Mouse (Mus musculus) heart, embryonic 16.5 days (tissue): ENCODE results near the gene Snrpg. TPM values are rescaled to one million over a fixed set of nuclear protein-coding genes. Genes with fewer than 3 reads are reported as not detected.

Experiments
- ATAC-seq: fragments of 200-750 bp; cut with Nextera tagmentation; replicated peaks from 2 replicates; pipeline ENCODE4 v1.8.0; 2017; ENCODE audit warnings: moderate number of reproducible peaks; ENCODE audit not compliant: insufficient read depth, low FRiP score; ENCODE audit errors: extremely low read depth
- H3K27ac ChIP-seq: fragments of 300-500 bp; sonication (generic); 2 replicates; pipeline ENCODE4 v1.5.1; 2014; ENCODE audit warnings: mild to moderate bottlenecking, low read length, control low read depth, moderate library complexity
- H3K27me3 ChIP-seq: fragments of 300-500 bp; sonication (generic); 2 replicates; pipeline ENCODE4 v1.6.1; 2014; ENCODE audit warnings: low read length, mixed read lengths; ENCODE audit not compliant: control insufficient read depth, insufficient read depth
- H3K36me3 ChIP-seq: fragments of 300-500 bp; sonication (generic); 2 replicates; pipeline ENCODE4 v1.6.1; 2014; ENCODE audit not compliant: control insufficient read depth, insufficient read depth
- H3K4me1 ChIP-seq: fragments of 300-500 bp; sonication (generic); 2 replicates; pipeline ENCODE4 v1.6.1; 2014; ENCODE audit warnings: low read length, mixed read lengths; ENCODE audit not compliant: control insufficient read depth, insufficient read depth
- H3K4me2 ChIP-seq: fragments of 300-500 bp; sonication (generic); 2 replicates; pipeline ENCODE4 v1.6.1; 2014; ENCODE audit warnings: low read depth, mild to moderate bottlenecking, control low read depth, low read length
- H3K4me3 ChIP-seq: fragments of 300-500 bp; sonication (generic); 2 replicates; pipeline ENCODE4 v1.5.1; 2014; ENCODE audit warnings: mild to moderate bottlenecking, control low read depth, low read length
- H3K9ac ChIP-seq: fragments of 300-500 bp; sonication (generic); 2 replicates; pipeline ENCODE4 v1.6.1; 2014; ENCODE audit warnings: low read length, control low read depth
- H3K9me3 ChIP-seq: fragments of 300-500 bp; sonication (generic); replicated peaks from 2 replicates; pipeline ENCODE4 v1.6.1; 2016; ENCODE audit warnings: low read length; ENCODE audit not compliant: control insufficient read depth
- WGBS: fragments of 180-500 bp; shearing (Covaris S2); extraction: QIAGEN DNeasy Blood & Tissue Kit; methylation state at CpG from one replicate; pipeline ENCODE4 v1.1.7; 2014; 5-methylcytosine and 5-hydroxymethylcytosine counted together
- polyA plus RNA-seq: library from polyadenylated mRNA; unstranded; fragments of >200 nt; fragmentation: Nextera tagmentation; extraction: Ambion mirVana; gene quantifications from 2 replicates; pipeline ENCODE4 v1.2.1, GENCODE M21; 2015

Snrpg gene
- polyA plus RNA-seq, 1 experiment from 2014 or later: 246 TPM

DNA sequence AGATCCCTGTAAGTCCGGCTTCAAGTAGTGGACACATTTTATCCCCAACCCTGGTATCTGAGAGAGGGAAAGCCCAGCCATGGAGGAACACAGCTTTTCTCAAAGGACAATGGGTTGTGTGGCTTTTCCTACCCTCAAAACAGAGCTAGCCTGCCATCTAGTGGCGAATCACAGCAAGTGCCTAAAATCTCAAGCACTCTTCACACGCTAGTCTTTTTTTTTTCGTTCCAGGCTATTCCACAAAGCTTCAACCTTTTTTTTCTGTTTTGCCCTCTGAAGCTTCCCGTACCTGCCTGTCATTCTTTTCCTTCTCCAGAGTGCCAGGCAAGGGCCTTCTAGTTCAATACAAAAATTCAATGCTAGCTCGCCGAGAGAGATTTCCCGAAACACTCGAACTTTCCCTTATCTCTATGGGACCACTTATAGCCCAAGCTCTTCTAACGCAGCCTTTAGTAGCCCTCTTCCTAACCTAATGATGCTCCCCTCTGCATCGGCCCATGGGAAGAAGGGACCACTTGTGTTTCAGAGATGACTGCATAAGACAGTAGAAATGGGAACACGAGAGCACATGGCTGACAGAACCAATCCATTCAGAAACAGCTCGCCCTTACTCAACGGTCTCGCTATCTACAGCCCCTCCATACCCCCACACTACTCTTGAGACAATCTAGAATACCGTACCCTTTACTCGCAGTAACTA lies 6.5 kb upstream of the Snrpg start:
- peaks cover 4% of the 10 kb centered on the region; the same call in 1 of the 2 replicates for H3K36me3 ChIP-seq
- H3K27ac ChIP-seq: no peak overlapping the region
- H3K9ac ChIP-seq: peak overlapping the region; percentile 73
- peak overlapping the region; percentile 85 for H3K4me3 ChIP-seq
- 0 out of 2 replicates have a peak, but pooled peaks have one; percentile 12 for ATAC-seq
- H3K27me3 ChIP-seq: no peaks in the 10 kb centered on the region
- H3K4me2 ChIP-seq: peak overlapping the region; percentile 100
- H3K4me1 ChIP-seq: peaks cover 12% of the 10 kb centered on the region
- under 1% methylated on average over 17 of the region's 17 CpGs for WGBS
- no peaks in the 10 kb centered on the region for H3K9me3 ChIP-seq

DNA sequence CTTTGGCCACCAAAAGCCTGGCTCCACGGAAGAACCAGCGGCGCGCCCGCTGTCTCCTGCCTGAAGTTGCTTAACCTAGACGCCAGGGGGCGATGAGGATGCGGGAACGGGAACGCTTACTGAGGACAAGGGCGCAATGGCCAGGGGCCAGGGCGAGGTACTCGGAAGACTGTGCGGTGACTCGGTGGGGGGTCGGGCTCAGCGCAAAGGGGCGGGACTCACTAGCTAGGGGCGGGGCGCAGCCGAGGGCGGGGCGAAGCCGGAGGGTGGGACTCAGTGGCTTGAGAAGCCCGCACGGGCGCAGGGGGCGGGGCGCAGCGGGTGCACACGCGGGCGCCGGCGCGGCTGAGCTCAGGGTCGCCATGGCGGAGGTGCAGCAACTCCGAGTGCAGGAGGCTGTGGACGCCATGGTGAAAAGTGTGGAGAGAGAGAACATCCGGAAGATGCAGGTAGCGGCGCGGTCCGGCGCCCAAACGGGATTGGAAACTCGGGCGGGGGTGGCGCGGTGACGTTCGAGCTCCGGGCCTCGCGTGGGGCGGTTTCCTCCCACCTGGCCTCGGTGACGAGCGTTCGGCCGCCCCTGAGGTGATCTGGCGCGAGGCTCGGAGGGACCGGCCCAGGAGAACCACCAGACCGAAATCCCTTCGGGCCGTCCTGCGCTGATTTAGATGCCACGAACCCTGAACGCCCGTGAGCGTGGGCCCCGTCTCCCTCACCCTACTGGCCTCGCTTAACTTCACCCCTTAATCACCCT lies 5.6 kb upstream of the Snrpg start, which contains the start of gene Fam136a:
Fam136a (plus strand) TSS at position 276 of the 754 bp plus-strand sequence.
- Histone ChIP-seq H3K4me3 (peak within 1 kb of the TSS; percentile 85), H3K36me3 (peaks cover 4% of the 10 kb centered on the region; the same call in 1 of the 2 replicates)

DNA sequence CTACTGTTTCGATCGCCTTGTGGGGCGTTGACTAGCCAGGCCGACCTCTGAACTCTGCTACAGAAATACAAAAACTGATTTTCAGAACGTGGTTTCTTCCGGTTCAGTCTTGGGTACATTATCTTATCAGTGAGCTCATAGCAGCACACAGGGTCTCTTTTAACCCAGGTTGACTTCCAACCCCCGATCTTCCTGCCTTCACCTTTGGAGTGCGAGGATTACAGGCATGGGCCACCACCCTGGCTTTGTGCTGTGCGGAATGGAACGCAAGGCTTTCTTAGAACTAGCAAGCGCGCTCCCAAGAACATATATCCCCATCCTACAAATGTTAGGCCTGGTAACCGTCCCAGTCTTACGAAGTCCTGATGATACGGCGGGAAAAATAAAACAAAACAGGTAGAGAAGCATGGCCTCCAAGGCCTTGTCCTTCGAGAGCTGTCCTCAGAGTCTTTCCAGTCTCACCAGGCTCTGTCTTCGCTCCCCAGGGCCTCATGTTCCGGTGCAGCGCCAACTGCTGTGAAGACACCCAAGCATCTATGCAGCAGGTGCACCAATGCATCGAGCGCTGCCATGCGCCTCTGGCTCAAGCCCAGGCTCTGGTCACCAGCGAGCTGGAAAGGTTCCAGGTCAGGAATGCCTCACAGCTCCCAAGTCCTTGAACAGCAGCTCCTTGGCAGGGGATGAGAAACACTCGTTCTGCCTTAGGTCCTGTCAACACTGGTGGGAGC lies 4.8 kb upstream of the Snrpg start:
- peaks cover 4% of the 10 kb centered on the region; the same call in 1 of the 2 replicates for H3K36me3 ChIP-seq
- H3K4me2 ChIP-seq: peak overlapping the region; percentile 100
- no peak for ATAC-seq
- H3K4me3 ChIP-seq: peak overlapping the region; percentile 85
- no peaks in the 10 kb centered on the region for H3K27me3 ChIP-seq
- H3K9ac ChIP-seq: peak overlapping the region; percentile 92
- peak overlapping the region; percentile 85 for H3K27ac ChIP-seq
- H3K9me3 ChIP-seq: no peaks in the 10 kb centered on the region
- H3K4me1 ChIP-seq: peaks cover 18% of the 10 kb centered on the region
- 33% methylated on average over 25 of the region's 25 CpGs for WGBS

More for the DNA sequence above, 5.6 kb upstream of the Snrpg start, which contains the start of gene Fam136a:
- peak; percentile 94 for ATAC-seq
- Histone ChIP-seq H3K27me3 (no peaks in the 10 kb centered on the region), H3K27ac (peak within 1 kb of the TSS; percentile 85), H3K4me1 (peaks cover 13% of the 10 kb centered on the region), H3K9me3 (no peaks in the 10 kb centered on the region), H3K9ac (peak within 1 kb of the TSS; percentile 92), H3K4me2 (peak within 1 kb of the TSS; percentile 100)
- WGBS: under 1% methylated on average over 76 of the region's 76 CpGs

DNA sequence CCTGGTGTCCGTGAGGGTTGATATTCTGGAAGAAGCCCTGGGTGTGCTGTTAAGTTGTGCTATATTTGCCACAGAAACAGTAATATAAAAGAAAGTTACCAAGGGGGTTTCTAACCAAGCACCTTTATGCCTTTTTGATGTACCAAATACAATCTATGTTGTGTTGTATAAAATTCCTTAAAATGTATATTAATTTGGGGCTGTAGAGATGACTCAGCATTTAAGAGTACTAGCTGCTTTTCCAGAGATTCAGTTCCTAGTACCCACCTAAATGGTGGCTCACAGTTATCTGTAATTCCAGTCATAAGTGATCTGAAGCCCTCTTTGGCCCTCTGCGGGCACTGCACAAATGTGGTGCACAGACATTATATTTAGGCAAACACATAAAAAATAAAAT lies 4.3 kb upstream of the Snrpg start:
- Histone ChIP-seq H3K4me2 (peak overlapping the region; percentile 100), H3K27ac (peak overlapping the region; percentile 85; the same call in 1 of the 2 replicates)

DNA sequence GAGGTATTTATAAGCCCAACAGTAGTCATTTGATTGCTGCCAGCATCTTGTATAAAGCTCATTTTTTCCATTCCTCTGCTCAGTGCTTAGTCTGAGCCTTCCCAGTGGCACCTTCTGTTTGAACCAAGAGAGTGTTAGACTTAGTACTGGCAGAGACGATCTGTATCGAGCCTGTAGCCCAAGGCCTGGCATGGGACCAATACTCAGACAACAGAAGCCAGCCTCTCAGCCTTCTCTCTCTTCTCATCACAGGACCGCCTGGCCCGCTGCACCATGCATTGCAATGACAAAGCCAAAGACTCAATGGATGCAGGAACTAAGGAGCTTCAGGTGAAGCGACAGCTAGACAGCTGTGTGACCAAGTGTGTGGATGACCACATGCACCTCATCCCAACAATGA lies 2.6 kb upstream of the Snrpg start:
- Histone ChIP-seq H3K27me3 (no peaks in the 10 kb centered on the region), H3K9ac (no peak overlapping the region), H3K4me2 (no peak overlapping the region), H3K36me3 (peaks cover 4% of the 10 kb centered on the region; the same call in 1 of the 2 replicates), H3K4me1 (peaks cover 25% of the 10 kb centered on the region), H3K9me3 (no peaks in the 10 kb centered on the region), H3K27ac (no peak overlapping the region), H3K4me3 (no peak overlapping the region)
- WGBS: 93% methylated on average over 5 of the region's 5 CpGs
- no peak for ATAC-seq

More for the DNA sequence above, 4.3 kb upstream of the Snrpg start:
- Histone ChIP-seq H3K27me3 (no peaks in the 10 kb centered on the region), H3K9ac (no peak overlapping the region), H3K36me3 (peaks cover 4% of the 10 kb centered on the region; the same call in 1 of the 2 replicates), H3K4me1 (peaks cover 18% of the 10 kb centered on the region), H3K4me3 (peak overlapping the region; percentile 85), H3K9me3 (no peaks in the 10 kb centered on the region)
- ATAC-seq: no peak
- 51% methylated on average over 2 of the region's 2 CpGs for WGBS

DNA sequence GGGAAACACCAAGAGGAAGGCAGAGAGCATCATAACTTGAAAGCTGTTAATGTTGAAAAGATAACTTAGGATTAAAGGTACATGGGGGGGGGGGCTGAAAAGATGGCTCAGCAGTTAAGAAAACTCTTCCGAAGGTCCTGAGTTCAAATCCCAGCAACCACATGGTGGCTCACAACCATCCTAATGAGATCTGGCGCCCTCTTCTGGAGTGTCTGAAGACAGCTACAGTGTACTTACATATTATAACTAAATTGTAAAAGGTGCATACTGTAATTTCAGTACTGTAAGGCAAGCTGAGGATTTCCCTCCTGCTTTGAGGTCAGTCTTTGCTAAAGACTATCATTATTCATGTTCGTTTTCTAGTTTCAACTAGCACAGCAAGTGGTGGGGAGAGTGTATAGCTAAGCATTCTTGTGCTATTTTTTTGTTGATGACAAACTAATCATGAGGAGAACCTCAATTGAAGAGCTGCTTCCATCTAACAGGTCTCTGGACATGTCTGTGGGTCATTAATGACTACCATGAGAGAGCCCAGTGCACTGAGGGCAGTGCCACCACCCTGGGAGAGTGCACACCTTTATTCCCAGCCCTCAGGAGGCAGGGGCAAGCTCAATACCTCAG lies 901 bp upstream of the Snrpg start:
- ATAC-seq: no peak
- Histone ChIP-seq H3K36me3 (peaks cover 4% of the 10 kb centered on the region; the same call in 1 of the 2 replicates), H3K4me3 (no peak overlapping the region; the same call in 1 of the 2 replicates), H3K9ac (peak overlapping the region; percentile 84), H3K4me2 (peak overlapping the region; percentile 79), H3K4me1 (peaks cover 25% of the 10 kb centered on the region), H3K27ac (no peak overlapping the region), H3K9me3 (no peaks in the 10 kb centered on the region), H3K27me3 (no peaks in the 10 kb centered on the region)
- WGBS: 71% methylated on average over 3 of the region's 3 CpGs

DNA sequence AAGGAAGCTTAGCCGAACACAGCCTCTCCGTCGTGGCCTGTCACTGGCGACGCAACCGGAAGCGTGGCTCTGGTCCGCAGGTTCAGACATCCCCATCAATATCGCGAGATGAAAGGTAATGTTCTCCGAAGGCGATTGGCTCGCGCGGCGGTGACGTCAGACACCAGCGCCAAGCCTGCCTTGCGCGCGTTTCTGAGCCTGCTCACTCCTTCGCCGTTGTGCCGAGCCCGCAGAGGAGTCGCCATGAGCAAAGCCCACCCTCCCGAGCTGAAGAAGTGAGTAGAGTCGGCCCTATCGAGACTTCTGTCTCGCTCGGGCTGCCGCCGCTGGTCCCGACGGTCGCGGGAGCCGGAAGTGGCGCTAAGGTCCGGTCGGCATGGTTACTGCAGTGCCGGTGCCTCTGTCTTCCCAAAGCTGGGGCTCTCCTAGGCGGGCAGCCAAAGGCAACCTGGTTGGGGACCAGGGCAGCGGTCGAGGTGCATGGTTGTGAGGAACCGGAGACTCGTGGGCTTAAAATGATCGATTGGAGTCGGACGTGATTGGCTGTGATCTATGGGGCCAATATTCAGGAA lies 322 bp downstream of the Snrpg start:
- peak; percentile 94 for ATAC-seq
- Histone ChIP-seq H3K4me2 (peak overlapping the region; percentile 79), H3K9ac (peak overlapping the region; percentile 87), H3K27me3 (no peaks in the 10 kb centered on the region), H3K27ac (peak overlapping the region; percentile 90), H3K4me1 (peaks cover 22% of the 10 kb centered on the region), H3K4me3 (peak overlapping the region; percentile 85), H3K9me3 (no peaks in the 10 kb centered on the region), H3K36me3 (peaks cover 5% of the 10 kb centered on the region)
- WGBS: under 1% methylated on average over 50 of the region's 50 CpGs

DNA sequence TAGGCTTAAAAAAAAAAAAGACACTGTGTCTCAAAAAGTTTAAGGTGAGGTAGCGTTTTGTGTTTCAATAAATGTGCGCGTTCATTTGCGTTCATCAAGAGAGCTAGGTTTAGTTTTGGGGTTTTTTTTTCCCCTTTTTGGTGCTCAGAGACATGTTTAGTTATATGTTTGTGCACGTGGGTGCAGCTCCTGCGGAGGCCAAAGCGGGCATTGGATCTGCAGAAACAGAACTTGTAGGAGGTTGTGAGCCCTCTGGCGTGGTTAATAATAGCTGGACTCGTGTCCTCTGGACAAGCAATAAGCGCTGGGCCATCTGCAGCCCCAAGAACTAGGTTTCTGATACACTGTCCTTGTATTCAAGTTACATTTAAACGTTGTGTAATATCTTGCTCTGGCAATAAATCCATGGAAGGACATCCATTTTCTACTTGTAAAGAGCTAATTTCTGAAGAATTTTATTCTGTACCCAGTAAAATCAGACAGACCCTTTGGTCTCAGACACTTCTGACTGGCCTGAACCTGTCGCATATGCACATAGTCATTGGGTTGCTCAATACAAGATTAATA lies 929 bp downstream of the Snrpg start:
- WGBS: 4% methylated on average over 12 of the region's 12 CpGs
- peaks cover 11% of the 10 kb centered on the region for H3K36me3 ChIP-seq
- no peaks in the 10 kb centered on the region for H3K27me3 ChIP-seq
- no peaks in the 10 kb centered on the region for H3K9me3 ChIP-seq
- peak overlapping the region; percentile 79 for H3K4me2 ChIP-seq
- ATAC-seq: no peak
- no peak overlapping the region for H3K27ac ChIP-seq
- H3K4me3 ChIP-seq: peak overlapping the region; percentile 85
- H3K4me1 ChIP-seq: peaks cover 15% of the 10 kb centered on the region
- H3K9ac ChIP-seq: peak overlapping the region; percentile 87
